Mouse (Mus musculus) heart, postnatal 36 days (tissue): ENCODE data around the gene Cdh5. TPM values are rescaled to one million over a fixed set of nuclear protein-coding genes. Genes with fewer than 3 reads are reported as not detected.

Source experiments
- DNase-seq, 2 experiments: peaks; one replicate each; pipeline ENCODE4 v3.0.0; 2021 to 2022
- intact Hi-C: fragments of 180-260 bp; cut with DNase I; formaldehyde crosslinking; loops from one replicate; pipeline ENCODE4 v1.15.1; 2025
- total RNA-seq, 2 experiments: library from RNA; stranded (reverse); gene quantifications; 2 replicates each; pipeline ENCODE4 v1.2.3; 2021

Cdh5 gene
- total RNA-seq, 2 experiments from 2014 or later = 133 to 159 TPM

GRCm38 (mm10) chr8:104184905-104185304, 83.5 kb downstream of the Cdh5 start:
- no peak for DNase-seq
- intact Hi-C loops = no loop called here

GRCm38 (mm10) chr8:104186827-104187226, 85.4 kb downstream of the Cdh5 start:
- DNase-seq = no peak
- intact Hi-C loops = no loop called here

- intact Hi-C loops = no loop called here
- no peak for DNase-seq
Measured at GRCm38 (mm10) chr8:104187622-104188021, 86.2 kb downstream of the Cdh5 start.

- intact Hi-C loops = no loop called here
- DNase-seq = no peak
Measured at GRCm38 (mm10) chr8:104188459-104188858, 87.0 kb downstream of the Cdh5 start.

GRCm38 (mm10) chr8:104190777-104191468, 89.5 kb downstream of the Cdh5 start:
- DNase-seq = no peak
- intact Hi-C loops = no loop called here

GRCm38 (mm10) chr8:104191496-104191895, 90.1 kb downstream of the Cdh5 start:
- peak; percentile 16 to 25 for DNase-seq
- intact Hi-C loops = no loop called here

Other genes with a start within 250 kb of the Cdh5 start
- gene Bean1, start 68.8 kb downstream of the Cdh5 start, total RNA-seq = 1 to 10 TPM in 1 of 2 experiments, under 1 TPM in 1; 0.92 to 1.1 TPM
- 1 to 10 TPM; 8.0 to 9.2 TPM for gene Tk2, start 146.9 kb downstream of the Cdh5 start, total RNA-seq
- gene Cklf, start 149.2 kb downstream of the Cdh5 start, total RNA-seq = 1 to 10 TPM; 4.1 to 4.4 TPM
- gene Cmtm2a, start 191.6 kb downstream of the Cdh5 start, total RNA-seq = not detected
- gene Gm45711, start 208.5 kb downstream of the Cdh5 start, total RNA-seq = not detected
- not detected for gene Cmtm1, start 208.5 kb downstream of the Cdh5 start, total RNA-seq
- not detected for gene Gm11020, start 219.9 kb downstream of the Cdh5 start, total RNA-seq
- gene Cmtm2b, start 220.6 kb downstream of the Cdh5 start, total RNA-seq = not detected
- gene Cmtm3, start 237.8 kb downstream of the Cdh5 start, total RNA-seq = 10 to 100 TPM; 14.4 to 15.7 TPM